Mouse (Mus musculus): ENCODE results near the gene Gm20767. TPM values are rescaled to one million over a fixed set of nuclear protein-coding genes. Genes with fewer than 3 reads are reported as not detected.
"Not testable (repeated sequence)": the region's sequence is repeated elsewhere in the genome, so short reads cannot be mapped to it uniquely, and the experiment has no call there.

The Gm20767 gene
- not detected in 2 replicates for polyA plus RNA-seq (2015; fragmentation: Nextera tagmentation; extraction: Ambion mirVana)

GRCm38 (mm10) chr13:120139946-120140345, at the start of gene Gm20767:
Gene Gm20767 (plus strand): TSS chr13:120140246.
- not testable (repeated sequence) for ATAC-seq (ENCODE audit: low FRiP score, low read depth); H3K9me3 ChIP-seq; H3K27ac ChIP-seq (replicated peaks); H3K27me3 ChIP-seq; H3K9ac ChIP-seq; H3K36me3 ChIP-seq; H3K4me3 ChIP-seq; H3K4me2 ChIP-seq; H3K4me1 ChIP-seq (replicated peaks)
- WGBS: 100% methylated on average over 1 of the region's 5 CpGs

GRCm38 (mm10) chr13:120092950-120093349, 47.1 kb upstream of the Gm20767 start:
- no CpG with 5 or more reads among the region's 13 CpGs for WGBS

GRCm38 (mm10) chr13:120096241-120096937, 43.7 kb upstream of the Gm20767 start:
- not testable (repeated sequence) for H3K9me3 ChIP-seq; H3K36me3 ChIP-seq; H3K4me1 ChIP-seq (replicated peaks); H3K27ac ChIP-seq (replicated peaks); H3K4me3 ChIP-seq; H3K9ac ChIP-seq; H3K27me3 ChIP-seq
- WGBS: under 1% methylated on average over 24 of the region's 38 CpGs
- H3K4me2 ChIP-seq: 0 out of 2 replicates have a peak overlapping the region, but pooled peaks have one; percentile 13
- ATAC-seq (ENCODE audit: low FRiP score, low read depth): peak; percentile 57; the same call in 1 of the 2 replicates

More at GRCm38 (mm10) chr13:120092950-120093349, 47.1 kb upstream of the Gm20767 start:
- H3K27ac ChIP-seq (replicated peaks); H3K27me3 ChIP-seq; H3K36me3 ChIP-seq; H3K4me2 ChIP-seq; H3K9me3 ChIP-seq; H3K4me3 ChIP-seq; H3K9ac ChIP-seq; H3K4me1 ChIP-seq (replicated peaks); ATAC-seq (ENCODE audit: low FRiP score, low read depth): not testable (repeated sequence)

GRCm38 (mm10) chr13:120096938-120097256, 43.1 kb upstream of the Gm20767 start:
- not testable (repeated sequence) for H3K36me3 ChIP-seq; H3K9me3 ChIP-seq; H3K4me3 ChIP-seq; H3K4me1 ChIP-seq (replicated peaks); H3K9ac ChIP-seq; H3K27me3 ChIP-seq; H3K27ac ChIP-seq (replicated peaks)
- WGBS: 0% methylated on average over 6 of the region's 13 CpGs
- ATAC-seq (ENCODE audit: low FRiP score, low read depth): 0 out of 2 replicates have a peak, but pooled peaks have one; percentile 16
- 0 out of 2 replicates have a peak overlapping the region, but pooled peaks have one; percentile 13 for H3K4me2 ChIP-seq

- not testable (repeated sequence) for H3K4me3 ChIP-seq; ATAC-seq (ENCODE audit: low FRiP score, low read depth)
- WGBS: no CpG with 5 or more reads among the region's 5 CpGs
These were observed 40.7 kb upstream of the Gm20767 start for GRCm38 (mm10) chr13:120099327-120099726.

GRCm38 (mm10) chr13:120106504-120106903, 33.5 kb upstream of the Gm20767 start:
- not testable (repeated sequence) for H3K4me1 ChIP-seq (replicated peaks); ATAC-seq (ENCODE audit: low FRiP score, low read depth); H3K4me2 ChIP-seq; H3K27ac ChIP-seq (replicated peaks); H3K4me3 ChIP-seq; H3K9ac ChIP-seq; H3K9me3 ChIP-seq; H3K27me3 ChIP-seq; H3K36me3 ChIP-seq
- no CpG with 5 or more reads among the region's 5 CpGs for WGBS

More at GRCm38 (mm10) chr13:120099327-120099726, 40.7 kb upstream of the Gm20767 start:
- H3K9ac ChIP-seq; H3K27ac ChIP-seq (replicated peaks); H3K9me3 ChIP-seq; H3K27me3 ChIP-seq; H3K36me3 ChIP-seq; H3K4me2 ChIP-seq; H3K4me1 ChIP-seq (replicated peaks): not testable (repeated sequence)

- H3K27me3 ChIP-seq; H3K9ac ChIP-seq; H3K4me2 ChIP-seq; ATAC-seq (ENCODE audit: low FRiP score, low read depth); H3K4me3 ChIP-seq; H3K36me3 ChIP-seq; H3K9me3 ChIP-seq; H3K27ac ChIP-seq (replicated peaks); H3K4me1 ChIP-seq (replicated peaks): not testable (repeated sequence)
- WGBS: 65% methylated on average over 2 of the region's 2 CpGs
These were observed 33.0 kb upstream of the Gm20767 start for GRCm38 (mm10) chr13:120107000-120107399.

GRCm38 (mm10) chr13:120142348-120142747, 2.3 kb downstream of the Gm20767 start:
- H3K27ac ChIP-seq (replicated peaks); H3K4me2 ChIP-seq; H3K4me3 ChIP-seq; H3K9me3 ChIP-seq; H3K9ac ChIP-seq; H3K27me3 ChIP-seq; H3K36me3 ChIP-seq; ATAC-seq (ENCODE audit: low FRiP score, low read depth); H3K4me1 ChIP-seq (replicated peaks): not testable (repeated sequence)
- 83% methylated on average over 2 of the region's 3 CpGs for WGBS

- not testable (repeated sequence) for H3K9me3 ChIP-seq; H3K4me2 ChIP-seq; H3K9ac ChIP-seq; H3K36me3 ChIP-seq; H3K27me3 ChIP-seq; H3K27ac ChIP-seq (replicated peaks); H3K4me1 ChIP-seq (replicated peaks); H3K4me3 ChIP-seq; ATAC-seq (ENCODE audit: low FRiP score, low read depth)
- WGBS: 74% methylated on average over 3 of the region's 4 CpGs
These were observed 9.8 kb downstream of the Gm20767 start for GRCm38 (mm10) chr13:120149660-120150407.

GRCm38 (mm10) chr13:120150589-120150988, 10.5 kb downstream of the Gm20767 start:
- not testable (repeated sequence) for H3K4me1 ChIP-seq (replicated peaks); H3K36me3 ChIP-seq; H3K9me3 ChIP-seq; H3K4me3 ChIP-seq; H3K4me2 ChIP-seq; H3K27me3 ChIP-seq; H3K9ac ChIP-seq; ATAC-seq (ENCODE audit: low FRiP score, low read depth); H3K27ac ChIP-seq (replicated peaks)
- 78% methylated on average over 3 of the region's 3 CpGs for WGBS

GRCm38 (mm10) chr13:120168301-120168700, 28.3 kb downstream of the Gm20767 start:
- not testable (repeated sequence) for H3K4me2 ChIP-seq; H3K27me3 ChIP-seq; H3K9ac ChIP-seq; H3K9me3 ChIP-seq; H3K4me1 ChIP-seq (replicated peaks); H3K36me3 ChIP-seq; H3K27ac ChIP-seq (replicated peaks); H3K4me3 ChIP-seq; ATAC-seq (ENCODE audit: low FRiP score, low read depth)
- 57% methylated on average over 5 of the region's 5 CpGs for WGBS

- ATAC-seq (ENCODE audit: low FRiP score, low read depth); H3K27ac ChIP-seq (replicated peaks): not testable (repeated sequence)
These were observed 32.1 kb downstream of the Gm20767 start, which contains the start of gene Gm21818 for GRCm38 (mm10) chr13:120172133-120172532. Gene Gm21818 (plus strand): TSS chr13:120172433.

More at GRCm38 (mm10) chr13:120172133-120172532, 32.1 kb downstream of the Gm20767 start, which contains the start of gene Gm21818:
- H3K36me3 ChIP-seq; H3K9ac ChIP-seq; H3K27me3 ChIP-seq; H3K4me3 ChIP-seq; H3K9me3 ChIP-seq; H3K4me2 ChIP-seq; H3K4me1 ChIP-seq (replicated peaks): not testable (repeated sequence)
- WGBS: 89% methylated on average over 4 of the region's 4 CpGs

All from hindbrain, embryonic 15.5 days (tissue).